Mouse (Mus musculus): ENCODE measurements around the gene Gys2. TPM values are rescaled to one million over a fixed set of nuclear protein-coding genes. Genes with fewer than 3 reads are reported as not detected.

The Gys2 gene
- total RNA-seq, 2 experiments from 2014 or later: not detected

DNA sequence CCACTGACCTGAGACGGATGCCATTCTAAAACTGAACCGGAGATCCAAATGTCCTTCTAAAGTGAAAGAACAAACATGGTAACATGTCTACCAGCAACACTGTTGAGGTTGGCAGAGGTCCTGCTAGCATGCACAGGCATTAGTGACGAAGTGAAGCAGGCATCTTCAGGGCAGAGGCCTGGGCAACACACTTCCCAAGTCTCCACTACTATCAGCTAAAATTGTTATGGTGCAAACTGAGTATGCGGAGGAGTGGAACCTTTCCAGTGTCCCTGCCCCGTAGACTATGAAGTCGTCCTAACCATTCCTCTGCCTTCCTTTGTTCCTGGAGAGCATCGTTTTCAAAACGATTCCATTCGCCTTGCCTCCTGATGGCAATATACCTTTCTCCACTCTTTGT lies 88.4 kb downstream of the Gys2 start:
- DNase-seq (ENCODE audit: low spot score in 2 of 2): no peak
- intact Hi-C loops (cut with DNase I): loop anchor here (10.0 kb wide), 1 partner anchor 370 kb away; the partner anchor contains the start of gene Cmas

DNA sequence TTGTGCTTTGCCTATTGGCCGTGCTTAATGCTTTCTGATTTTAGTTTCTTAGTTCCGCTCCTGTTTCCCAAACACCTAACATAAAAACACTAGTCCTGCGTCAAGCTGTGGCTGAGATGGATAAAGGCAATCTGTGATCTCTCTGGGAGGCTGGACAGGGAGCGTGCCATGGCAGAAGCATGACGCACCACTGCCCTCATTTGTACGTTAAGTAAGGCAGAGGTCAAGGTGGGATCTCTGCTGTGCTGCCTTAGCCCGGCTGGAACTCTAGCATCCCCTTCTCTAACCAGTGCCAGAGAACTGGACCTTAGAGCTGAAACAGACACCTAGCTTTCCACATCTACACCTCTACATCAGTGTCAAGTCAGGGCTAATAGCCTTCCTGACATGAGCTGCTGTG lies 91.3 kb downstream of the Gys2 start:
- intact Hi-C loops (cut with DNase I): loop anchor here (10.0 kb wide), 1 partner anchor 373 kb away; the partner anchor contains the start of gene Cmas
- no peak for DNase-seq (ENCODE audit: low spot score in 2 of 2)

DNA sequence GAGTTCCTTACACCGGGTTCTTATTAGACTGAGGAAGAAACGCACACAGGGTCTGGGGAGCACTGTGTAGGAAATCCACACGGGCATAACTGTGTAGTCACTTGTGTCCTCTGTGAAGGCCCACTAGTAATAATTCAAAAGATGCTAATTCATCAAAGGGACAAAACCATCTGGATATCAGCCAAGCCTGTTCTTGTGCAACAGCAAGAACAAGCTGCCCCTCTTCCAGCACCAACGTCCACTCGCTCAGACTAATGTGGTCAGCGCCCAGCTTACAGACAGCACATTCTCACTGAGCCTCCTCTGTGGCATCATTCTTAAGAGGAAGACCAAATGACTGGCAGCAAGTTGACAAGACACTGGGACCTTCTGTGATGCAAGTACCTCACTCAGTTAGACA lies 92.9 kb downstream of the Gys2 start:
- intact Hi-C loops (cut with DNase I): loop anchor here (10.0 kb wide), 1 partner anchor 375 kb away; the partner anchor contains the start of gene Cmas
- DNase-seq (ENCODE audit: low spot score in 2 of 2): no peak

DNA sequence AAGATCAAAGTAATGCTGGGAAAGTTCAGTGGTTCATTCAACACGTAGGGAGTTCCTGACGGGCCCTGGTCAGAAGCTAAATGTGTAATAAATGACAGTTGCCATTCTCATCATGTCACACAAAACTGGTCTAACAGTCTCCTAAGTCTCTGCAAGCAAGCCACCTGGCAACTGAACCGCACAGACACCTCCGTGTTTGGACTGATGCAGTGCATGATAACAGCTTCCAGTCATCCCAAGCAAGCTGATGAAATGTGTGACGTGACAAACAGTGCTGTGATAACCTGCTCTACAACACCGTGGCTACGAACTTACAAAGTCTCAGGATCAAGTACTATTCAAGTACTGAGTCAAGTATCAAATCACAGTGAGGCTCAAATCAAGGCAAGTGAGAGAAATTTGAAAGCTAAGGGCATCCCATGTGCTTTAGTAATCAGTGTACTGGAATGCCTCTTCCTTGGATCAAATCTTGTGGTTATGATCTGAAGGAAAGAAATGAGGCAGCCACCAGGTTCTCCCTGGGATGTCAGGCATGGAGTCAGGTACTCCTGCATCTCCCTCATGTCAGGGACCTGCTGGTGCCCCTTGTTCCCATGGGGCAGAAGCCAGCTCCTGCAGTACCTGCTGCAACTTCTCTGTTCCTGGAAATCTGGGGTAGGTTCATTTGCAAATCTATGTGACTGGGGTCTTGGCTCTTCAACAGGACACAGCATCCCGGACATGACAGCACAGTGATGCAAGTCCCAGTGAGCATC lies 94.2 kb downstream of the Gys2 start:
- intact Hi-C loops (cut with DNase I): no loop called here
- no peak for DNase-seq (ENCODE audit: low spot score in 2 of 2)

DNA sequence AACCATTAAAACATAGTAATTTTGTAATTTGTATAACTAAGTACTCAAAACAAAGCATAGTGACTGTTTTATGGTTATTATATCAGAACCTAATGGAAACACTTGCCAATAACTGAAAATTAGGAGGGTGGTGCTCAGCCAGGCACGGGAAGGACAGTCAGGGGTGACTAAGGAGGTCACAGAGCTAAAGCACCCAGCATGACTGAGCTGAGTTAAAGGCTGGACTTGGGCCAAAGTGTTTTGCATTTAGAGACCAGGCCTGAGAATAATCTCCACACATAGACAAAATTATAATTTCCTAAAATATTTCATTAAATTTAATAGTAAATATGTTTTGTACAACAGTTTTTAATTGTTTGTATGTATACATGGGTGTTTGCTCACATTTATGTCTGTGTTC lies 95.8 kb downstream of the Gys2 start:
- intact Hi-C loops (cut with DNase I): no loop called here
- DNase-seq (ENCODE audit: low spot score in 2 of 2): no peak

Other genes starting within 250 kb of the Gys2 start
- not detected for gene Iapp, start 174.7 kb downstream of the Gys2 start, total RNA-seq (2021)
- gene Slco1a5, start 150.1 kb downstream of the Gys2 start, total RNA-seq (2021): not detected
- 10 to 100 TPM; 11.0 to 15.8 TPM for gene Pyroxd1, start 127.5 kb downstream of the Gys2 start, total RNA-seq (2021)
- 10 to 100 TPM; 18.6 to 20.2 TPM for gene Recql, start 86.0 kb downstream of the Gys2 start, total RNA-seq (2021)
- gene Golt1b, start 85.9 kb downstream of the Gys2 start, total RNA-seq (2021): 10 to 100 TPM; 29.0 to 29.5 TPM
- gene Spx, start 59.7 kb downstream of the Gys2 start, total RNA-seq (2021): 1 to 10 TPM in 1 of 2 experiments, under 1 TPM in 1; 0.92 to 2.1 TPM
- 100 to 1,000 TPM; 689 to 743 TPM for gene Ldhb, start 34.8 kb upstream of the Gys2 start, total RNA-seq (2021)
- 1 to 10 TPM; 3.9 to 4.4 TPM for gene Kcnj8, start 98.5 kb upstream of the Gys2 start, total RNA-seq (2021)
- 1 to 10 TPM; 6.8 to 9.3 TPM for gene Abcc9, start 229.2 kb upstream of the Gys2 start, total RNA-seq (2021)

Data from left cerebral cortex, postnatal 14 days (tissue).